Mouse (Mus musculus) lung, adult 18-20 months (tissue): ENCODE results near the gene Fzd9.

Experiments used
- DNase-seq, 2 experiments: peaks; one replicate each; pipeline ENCODE4 v3.0.0; 2022; ENCODE audit warnings: mixed read lengths in 2 of 2

Gene Fzd9

GRCm38 (mm10) chr5:135251079-135251454, at the start of gene Fzd9:
Fzd9 (minus strand) TSS chr5:135251230.
- peak; percentile 70 to 72 for DNase-seq

GRCm38 (mm10) chr5:135292001-135292400, 41.0 kb upstream of the Fzd9 start:
- no peak for DNase-seq

GRCm38 (mm10) chr5:135291193-135291592, 40.2 kb upstream of the Fzd9 start:
- no peak for DNase-seq

GRCm38 (mm10) chr5:135290703-135291102, 39.7 kb upstream of the Fzd9 start:
- no peak for DNase-seq

DNA sequence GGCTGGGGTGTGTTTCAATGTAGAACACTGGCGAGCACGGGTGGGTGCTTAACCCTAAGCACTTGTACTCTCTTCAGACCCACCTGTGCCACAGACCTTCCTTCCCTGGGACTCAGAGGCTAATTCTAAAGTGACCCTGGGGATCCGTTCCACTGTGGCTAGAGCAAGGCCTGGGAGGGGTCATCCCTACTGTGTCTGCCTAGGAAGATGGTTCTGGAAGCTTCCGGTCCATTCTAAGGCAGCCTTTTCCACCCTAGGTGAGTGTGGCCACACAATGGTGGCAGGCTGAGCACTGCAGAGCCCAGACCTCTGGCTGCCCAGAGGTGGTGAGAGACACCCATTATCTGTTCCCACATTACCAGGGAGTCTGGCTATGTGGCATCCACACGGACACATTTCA, 35.9 kb upstream of the Fzd9 start:
- no peak for DNase-seq

DNA sequence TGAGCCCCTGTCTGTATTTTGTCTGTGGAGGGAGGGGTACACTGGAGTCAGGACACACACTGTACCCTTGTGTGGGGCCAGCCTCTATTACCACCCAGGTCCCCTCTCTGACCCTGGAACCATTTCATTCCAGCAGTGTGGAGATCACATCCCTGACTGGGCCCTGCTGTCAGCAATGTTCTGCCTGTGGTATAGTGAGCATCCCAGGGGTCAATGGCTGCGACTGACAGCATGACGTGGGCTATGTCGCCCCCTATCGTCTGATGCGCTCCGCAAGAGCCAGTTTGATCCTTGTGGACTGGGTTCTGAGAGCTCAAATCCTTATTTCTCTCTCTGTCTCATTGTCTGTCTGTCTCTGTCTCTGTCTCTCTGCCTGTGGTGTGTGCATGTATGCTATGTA, 35.2 kb upstream of the Fzd9 start:
- peak; percentile 50 to 59 for DNase-seq

GRCm38 (mm10) chr5:135285211-135285610, 34.2 kb upstream of the Fzd9 start:
- DNase-seq = no peak

- DNase-seq = no peak
These were observed 29.2 kb upstream of the Fzd9 start for GRCm38 (mm10) chr5:135280226-135280625.

DNA sequence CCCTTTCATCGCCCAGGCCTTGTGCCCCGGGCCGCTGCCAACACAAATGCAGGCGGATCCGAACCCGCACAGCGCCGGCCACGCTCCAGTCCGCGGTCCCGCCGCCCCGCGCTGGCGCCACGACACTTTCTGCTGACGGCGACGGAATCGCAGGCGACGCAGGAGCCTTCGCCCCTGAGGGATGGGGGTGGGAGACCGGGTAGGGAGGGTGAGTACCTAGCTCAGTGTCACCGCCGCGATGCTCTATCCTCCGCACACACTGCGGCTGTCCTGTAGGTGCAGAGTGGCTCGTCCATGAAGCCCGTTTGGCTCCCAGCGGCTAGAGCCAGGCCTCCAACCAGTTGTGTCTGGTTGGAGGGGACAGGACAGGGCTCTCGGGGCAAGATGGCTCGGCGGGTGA, 25.6 kb upstream of the Fzd9 start:
- no peak for DNase-seq

DNA sequence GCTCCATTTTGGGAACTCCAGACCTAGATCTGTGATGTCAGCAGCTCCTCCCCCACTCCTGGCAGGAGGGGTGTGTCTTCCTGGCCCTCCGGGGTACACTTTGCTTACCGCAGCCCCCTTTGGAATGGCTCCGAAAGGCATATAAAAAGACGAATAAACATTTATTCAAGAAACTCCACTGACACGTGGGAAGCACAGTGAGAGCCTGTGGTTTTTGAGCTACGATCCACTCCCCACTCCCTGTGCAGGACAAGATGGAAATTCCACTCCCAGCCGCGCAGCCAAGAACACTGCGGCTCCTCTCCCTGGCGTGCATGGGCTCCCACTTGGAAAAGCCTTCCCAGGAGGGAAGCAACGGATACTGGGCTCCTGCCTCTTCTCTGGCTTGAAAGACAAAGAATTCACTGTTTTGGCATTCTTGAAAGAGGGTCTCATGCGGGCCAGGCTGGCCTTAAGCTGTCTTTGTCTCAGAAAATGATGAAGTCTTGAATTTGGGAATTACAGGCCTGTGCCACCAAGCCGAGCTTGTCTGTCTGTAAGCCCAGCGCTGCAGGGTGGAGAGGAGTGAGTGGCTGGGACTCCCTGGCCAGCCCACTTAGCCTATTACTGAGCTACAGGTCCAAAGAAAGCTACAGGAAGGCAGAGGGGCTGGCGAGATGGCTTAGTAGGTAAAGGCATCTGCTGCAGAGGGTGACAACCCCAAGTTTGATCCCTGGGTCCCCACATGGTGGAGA, 23.8 kb upstream of the Fzd9 start:
- no peak for DNase-seq

GRCm38 (mm10) chr5:135271563-135272165, 20.6 kb upstream of the Fzd9 start:
- DNase-seq = no peak

- no peak for DNase-seq
These were observed 19.3 kb upstream of the Fzd9 start for GRCm38 (mm10) chr5:135270361-135270760.

GRCm38 (mm10) chr5:135269451-135269850, 18.4 kb upstream of the Fzd9 start:
- DNase-seq = no peak

GRCm38 (mm10) chr5:135264548-135264947, 13.5 kb upstream of the Fzd9 start:
- peak in 1 of 2 experiments; percentile 41 for DNase-seq

DNA sequence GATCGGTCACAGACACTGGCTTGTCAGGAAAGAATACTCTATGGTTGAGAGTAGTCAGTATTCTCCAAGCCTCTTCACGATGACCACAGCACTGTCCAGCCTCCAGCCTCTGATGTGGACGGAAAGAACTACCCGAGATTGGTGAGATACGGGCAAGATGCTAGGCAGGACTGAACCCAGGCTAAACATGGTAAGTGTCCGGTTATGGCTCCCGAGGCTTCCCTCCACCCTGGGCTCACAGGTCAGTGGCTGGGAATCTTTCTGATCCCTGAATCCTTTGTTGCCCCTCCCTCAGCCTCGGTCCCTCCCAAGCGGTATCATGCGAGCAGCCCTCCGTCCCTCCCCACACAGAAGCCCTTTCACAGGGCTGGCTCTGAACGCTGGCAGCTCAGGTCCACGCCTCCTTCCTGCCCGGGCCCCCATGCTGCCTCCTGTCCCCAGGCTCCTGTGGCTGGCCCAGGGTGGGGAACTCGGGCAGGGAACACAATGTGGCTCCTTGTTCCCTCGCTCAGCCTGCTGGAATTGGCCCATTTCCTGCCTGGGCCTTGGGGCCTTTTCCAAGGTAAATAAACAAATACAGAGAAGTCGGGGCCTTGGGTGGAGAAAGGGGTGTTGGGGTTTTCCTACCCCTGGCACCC, 13.0 kb upstream of the Fzd9 start:
- DNase-seq = peak; percentile 47 to 60

DNA sequence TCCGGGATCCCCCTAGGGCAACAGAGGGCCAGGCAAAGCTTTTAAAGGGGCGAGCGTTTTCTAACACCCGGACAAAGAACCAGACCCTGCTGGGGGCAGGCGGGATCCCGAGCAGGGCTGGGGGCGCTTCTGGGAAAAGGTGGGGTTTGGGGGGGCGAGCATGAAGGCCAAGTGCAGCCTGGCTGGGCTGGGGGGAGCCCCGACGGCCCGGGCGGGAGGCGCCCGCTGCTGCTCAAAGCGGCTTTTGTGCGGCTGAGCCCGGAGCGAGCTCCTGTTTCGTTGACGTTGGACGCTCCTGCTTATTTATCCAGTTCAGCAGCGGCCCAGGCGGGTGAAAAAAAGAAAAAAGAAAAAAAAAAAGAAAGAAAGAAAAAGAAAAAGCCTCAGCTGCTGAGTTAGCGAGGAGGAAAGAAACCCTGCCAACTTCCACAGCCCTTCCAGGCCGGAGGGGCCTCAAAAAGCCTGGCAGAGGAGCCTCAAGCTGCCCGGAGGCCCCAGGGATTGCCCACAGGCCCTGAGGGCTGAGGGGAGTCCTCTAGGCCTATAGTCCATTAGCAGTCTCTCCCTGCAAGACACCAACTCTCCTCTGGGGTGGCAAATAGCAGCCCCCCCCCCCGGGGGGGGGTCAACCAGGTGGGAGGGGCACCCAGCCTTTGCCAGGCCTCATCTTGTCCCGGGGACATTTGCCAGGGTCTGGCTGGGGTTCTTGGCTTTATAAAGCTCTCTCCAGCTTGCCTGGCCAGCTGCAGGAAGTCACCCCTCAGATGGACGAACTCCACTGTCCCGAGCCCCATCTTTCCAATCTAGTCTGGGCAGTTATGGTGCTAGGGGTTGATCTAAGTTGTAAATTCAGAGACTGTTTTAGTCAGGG, 7.5 kb upstream of the Fzd9 start:
- DNase-seq = no peak

- DNase-seq = no peak
These were observed 6.5 kb upstream of the Fzd9 start for GRCm38 (mm10) chr5:135257559-135257958.

- DNase-seq = no peak
These were observed 5.1 kb upstream of the Fzd9 start for GRCm38 (mm10) chr5:135256166-135256565.

DNA sequence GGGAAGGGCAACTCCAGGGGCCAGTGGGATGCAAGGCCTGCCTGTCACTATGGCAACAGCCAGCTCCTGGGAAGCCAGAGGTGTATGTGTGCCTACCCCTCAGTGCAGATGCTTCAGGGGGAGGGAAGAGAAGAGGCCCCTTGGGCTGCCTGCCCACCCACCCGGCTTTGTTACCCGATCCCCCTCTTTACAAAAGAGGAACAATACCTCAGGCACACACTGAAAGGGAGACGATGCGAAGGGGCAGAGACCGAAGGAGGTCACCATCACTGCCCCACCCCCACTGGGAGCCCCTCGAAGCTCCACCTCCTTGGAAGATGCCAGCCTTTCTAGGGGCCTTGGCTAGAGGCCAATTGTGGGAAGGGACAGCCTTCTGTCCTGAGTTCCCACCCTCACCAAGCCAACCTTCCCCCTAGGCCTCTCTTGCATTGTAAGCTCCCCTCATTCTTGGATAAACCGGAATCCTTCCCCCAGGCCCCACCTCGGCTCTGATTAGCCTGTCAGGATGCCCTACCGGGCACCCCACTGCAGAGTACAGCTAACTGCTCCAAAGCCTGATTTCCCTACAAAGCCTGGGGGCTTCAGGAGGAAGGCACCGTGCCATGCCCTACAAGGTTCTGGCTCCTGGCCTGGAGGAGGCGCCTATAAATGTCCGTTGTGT, 2.8 kb upstream of the Fzd9 start:
- no peak for DNase-seq

GRCm38 (mm10) chr5:135250186-135251078, 598 bp downstream of the Fzd9 start:
- DNase-seq = no peak

DNA sequence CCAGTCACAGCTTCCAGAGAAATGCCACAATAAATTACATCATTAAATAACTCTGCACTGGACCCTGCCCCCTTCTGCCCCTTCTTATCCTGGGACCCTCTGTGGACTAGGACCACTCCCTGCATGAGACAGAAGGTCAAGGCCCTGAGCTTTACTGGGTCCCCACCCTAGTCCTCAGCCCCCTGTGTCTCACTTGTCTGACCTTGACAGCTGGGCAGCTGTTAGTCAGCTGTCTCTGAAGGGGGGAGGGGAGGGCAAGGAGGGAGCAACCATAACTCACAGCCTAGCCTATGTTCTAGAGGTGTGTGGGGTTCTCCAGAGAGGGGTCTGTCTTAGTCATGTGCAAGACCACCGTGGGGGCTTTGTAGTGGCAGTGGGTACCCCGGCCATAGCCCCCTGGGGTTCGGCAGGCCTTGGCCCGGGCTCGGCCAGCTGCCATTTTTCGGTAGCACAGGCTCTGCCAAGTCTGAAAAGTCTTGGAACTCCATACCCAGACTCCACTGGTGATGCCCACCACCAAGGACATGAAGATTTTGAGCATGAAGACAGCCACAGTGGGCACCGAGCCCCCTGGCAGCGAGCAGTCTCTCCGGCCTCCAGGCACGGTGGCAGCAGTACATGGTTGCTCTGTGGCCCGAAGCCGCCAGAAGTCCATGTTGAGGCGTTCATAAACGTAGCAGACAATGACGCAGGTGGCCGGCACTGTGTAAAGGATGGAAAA, 1.9 kb downstream of the Fzd9 start:
- no peak for DNase-seq
